Mouse (Mus musculus) heart, adult 2 months (tissue): Measurements from ENCODE around the gene Ptma.

Source experiments
- EP300 ChIP-seq: fragments of 200-500 bp; IDR thresholded peaks from 2 replicates; pipeline ENCODE4 v1.6.1; 2011; ENCODE audit warnings: low read depth, low read length, control low read depth; ENCODE audit not compliant: insufficient read depth
- POLR2A ChIP-seq: fragments of 200-500 bp; IDR thresholded peaks from 2 replicates; pipeline ENCODE4 v1.6.1; 2011; ENCODE audit warnings: mild to moderate bottlenecking, low read depth, low read length, control low read depth; ENCODE audit not compliant: insufficient read depth

DNA sequence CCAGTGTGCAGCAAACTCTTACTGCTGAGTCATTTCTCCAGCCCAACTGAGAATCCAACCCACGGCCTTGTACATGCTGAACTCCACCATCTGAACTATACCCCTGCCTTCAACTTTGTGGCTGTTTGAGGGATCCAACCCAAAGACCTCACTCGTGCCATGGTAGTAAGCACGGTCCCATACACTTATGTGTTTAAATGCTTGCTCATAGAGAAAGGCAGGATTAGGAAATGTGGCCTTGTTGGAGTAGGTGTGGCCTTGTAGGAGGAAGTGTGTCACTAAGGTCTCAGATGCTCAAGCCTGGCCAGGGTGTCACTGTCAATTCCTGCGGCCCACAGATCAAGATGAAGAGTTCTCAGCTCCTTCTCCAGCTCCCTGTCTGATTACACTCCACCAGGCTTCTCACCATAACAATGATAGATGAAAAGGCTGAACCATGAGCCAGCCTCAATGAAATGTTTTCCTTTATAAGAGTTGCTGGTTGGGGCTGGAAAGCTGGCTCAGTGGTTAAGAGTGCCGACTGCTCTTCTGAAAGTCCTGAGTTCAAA lies 48.7 kb upstream of the Ptma start:
- TF ChIP-seq POLR2A (no peak), EP300 (no peak)
